In the genomic region with DNA sequence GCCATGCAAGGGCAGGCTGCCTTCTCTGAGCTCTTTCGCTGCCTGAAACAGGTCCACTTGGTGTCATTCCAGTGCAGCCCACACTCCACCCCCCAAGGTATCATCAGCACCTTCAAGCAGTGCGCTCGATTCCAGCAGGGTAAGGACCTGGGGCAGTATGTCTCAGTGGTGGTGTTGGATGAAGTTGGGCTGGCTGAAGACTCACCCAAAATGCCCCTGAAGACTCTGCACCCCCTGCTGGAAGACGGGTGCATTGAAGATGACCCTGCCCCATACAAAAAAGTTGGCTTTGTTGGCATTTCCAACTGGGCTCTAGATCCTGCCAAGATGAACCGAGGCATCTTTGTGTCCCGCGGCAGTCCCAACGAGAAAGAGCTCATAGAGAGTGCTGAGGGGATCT, we compare ENCODE assay signal across 14 mouse cellular contexts. TPM values are rescaled to one million over a fixed set of nuclear protein-coding genes. Genes with fewer than 3 reads are reported as not detected.
DNase-seq lines count a peak whose midpoint lies in the region; ATAC-seq and TF ChIP-seq lines count a peak whose summit lies in the region.
"Had no signal": no experiment of that assay in that cellular context is flagged by ENCODE, and none has a peak within 500 bp of the region (broad histone marks: within the 10 kb centered on the region; RNA-seq: fewer than 3 reads in every experiment).

No protein-coding gene starts in this region.

- H3K36me3 ChIP-seq in CH12.LX (replicated peaks in 1 of 2; ENCODE audit: control insufficient read depth in 1 of 2, insufficient read depth in 1 of 2, low read length in 1 of 2): peaks cover 80 to 92% of the 10 kb centered on the region in 2 experiments
- H3K36me3 ChIP-seq: midbrain, embryonic 15.5 days; neural tube, embryonic 15.5 days had no signal

- in situ Hi-C loops in CH12.LX (cut with MboI; ENCODE audit: low pct_ligation_motif_present, low pct_unique_long_range_greater_than_20kb, low sequenced_read_pairs): loop anchor here (5.0 kb wide), 1 partner anchor 100 kb away; no protein-coding TSS in a partner anchor

- TF ChIP-seq RAD21 in CH12.LX (IDR thresholded peaks at IDR 0.05; ENCODE audit: low read depth, low read length): peak; percentile 46

- DNase-seq in CD4-positive, CD25-positive, alpha-beta regulatory T cell, adult 2 months (ENCODE audit: low read depth, low spot score): peak; percentile 39
- no peak for DNase-seq in layer of hippocampus, adult 2 months (ENCODE audit: low spot score in 2 of 2)
- no peak for DNase-seq in layer of hippocampus, adult 8-10 months (ENCODE audit: low spot score in 2 of 2)
- peak; percentile 27 for DNase-seq in CH12.LX (ENCODE audit: extremely low read depth)
- peak; percentile 35 for DNase-seq in naive thymus-derived CD4-positive, alpha-beta T cell, adult 2 months (ENCODE audit: low read depth)
- DNase-seq in c-Kit-positive CD71-positive TER-119-positive erythroid progenitor cells, embryonic 14.5 days (ENCODE audit: low spot score): no peak
- DNase-seq in layer of hippocampus, adult 11-12 months (ENCODE audit: low spot score): no peak
- DNase-seq: kidney, postnatal 14 days had no signal

- TF ChIP-seq EP300 in CH12.LX (IDR thresholded peaks at IDR 0.05; ENCODE audit: low read length): no peak

- H3K27ac ChIP-seq in layer of hippocampus, adult 2 months: no peak overlapping the region
- H3K27ac ChIP-seq in CH12.LX (ENCODE audit: insufficient read depth, low read depth): no peak overlapping the region
- H3K27ac ChIP-seq: hindbrain, embryonic 14.5 days; midbrain, embryonic 15.5 days; neural tube, embryonic 15.5 days had no signal

- H3K9ac ChIP-seq in CH12.LX (ENCODE audit: insufficient read depth, low read depth): no peak overlapping the region
- H3K9ac ChIP-seq: heart, embryonic 12.5 days; hindbrain, embryonic 14.5 days; midbrain, embryonic 15.5 days; neural tube, embryonic 15.5 days had no signal

- TF ChIP-seq CTCF in layer of hippocampus, adult 2 months (conservative IDR thresholded peaks at IDR 0.05): peak; percentile 48
- peak; percentile 37 to 70; a peak in 3 of 4 replicates for TF ChIP-seq CTCF in CH12.LX (conservative IDR thresholded peaks at IDR 0.05 in 1 of 2, IDR thresholded peaks at IDR 0.05 in 1 of 2; ENCODE audit: low read depth in 2 of 2, low read length in 2 of 2)

- H3K4me2 ChIP-seq in CH12.LX (ENCODE audit: insufficient read depth, low read depth, poor library complexity, severe bottlenecking): no peak overlapping the region
- H3K4me2 ChIP-seq: heart, embryonic 12.5 days; hindbrain, embryonic 14.5 days; midbrain, embryonic 15.5 days; neural tube, embryonic 15.5 days had no signal

- dilution Hi-C loops in CH12.LX (cut with MboI; ENCODE audit: extremely low pct_ligation_motif_present, extremely low pct_unique_long_range_greater_than_20kb, low sequenced_read_pairs): no loop called here

- H3K9me3 ChIP-seq in CH12.LX (replicated peaks; ENCODE audit: low read length): no peaks in the 10 kb centered on the region
- H3K9me3 ChIP-seq: heart, embryonic 12.5 days; midbrain, embryonic 15.5 days; neural tube, embryonic 15.5 days had no signal

- peaks cover 0 to 1% of the 10 kb centered on the region in 2 experiments; a peak in 2 of 4 replicates for H3K4me1 ChIP-seq in CH12.LX (ENCODE audit: control insufficient read depth in 1 of 2, insufficient read depth in 2 of 2)
- H3K4me1 ChIP-seq: heart, embryonic 12.5 days; midbrain, embryonic 15.5 days; neural tube, embryonic 15.5 days had no signal

- H3K79me2 ChIP-seq in CH12.LX (replicated peaks; ENCODE audit: control insufficient read depth, extremely low read depth, insufficient read depth, poor library complexity, severe bottlenecking): no peaks in the 10 kb centered on the region

- no peak for TF ChIP-seq POLR2A in CH12.LX (IDR thresholded peaks at IDR 0.05; ENCODE audit: low read depth, low read length)

- peaks cover 5% of the 10 kb centered on the region for H3K27me3 ChIP-seq in CH12.LX (replicated peaks)
- H3K27me3 ChIP-seq: heart, embryonic 12.5 days; midbrain, embryonic 15.5 days; neural tube, embryonic 15.5 days had no signal

- no peak for ATAC-seq in CD4-positive, CD25-positive, alpha-beta regulatory T cell, adult 4 months
- ATAC-seq: midbrain, embryonic 15.5 days had no signal

- no peak overlapping the region for H3K4me3 ChIP-seq in layer of hippocampus, adult 2 months
- no peak overlapping the region for H3K4me3 ChIP-seq in CH12.LX (replicated peaks in 1 of 3; ENCODE audit: low read depth in 2 of 3, low read length in 2 of 3, poor library complexity in 1 of 3)
- H3K4me3 ChIP-seq: erythroblast, embryonic 14.5 days; heart, embryonic 12.5 days; midbrain, embryonic 15.5 days; neural tube, embryonic 15.5 days had no signal

TF ChIP-seq in CH12.LX, 34 proteins besides CTCF, POLR2A, EP300 and RAD21:
- TF ChIP-seq SMC3 (IDR thresholded peaks at IDR 0.05; ENCODE audit: low read depth, low read length) (peak; percentile 76), TBP (conservative IDR thresholded peaks at IDR 0.05; ENCODE audit: low read depth, low read length) (no peak)

RNA-seq across cellular contexts. Expression of gene Endov, which starts 48.9 kb away (rescaled TPM):
- polyA plus RNA-seq in CD4-positive, CD25-positive, alpha-beta regulatory T cell, adult 4 months (2017; shearing (Covaris generic)): 10 to 100 TPM; 11.2 to 21.9 TPM
- total RNA-seq in layer of hippocampus, adult 2 months (2021): 10 to 100 TPM; 35.8 to 35.9 TPM
- total RNA-seq in layer of hippocampus, adult 8-10 months (2022): 10 to 100 TPM; 28.8 to 39.7 (median 32.2) TPM
- total RNA-seq in CH12.LX (2012; rRNA removed) (13.3 and 18.5 TPM in 2 replicates), CH12.LX (2014; rRNA removed) (13.0 and 13.5 TPM in 2 replicates)
- 12.0 and 13.3 TPM in 2 replicates for polyA plus RNA-seq in CH12.LX (2012; ENCODE audit: insufficient read length, low read depth)

RNA-seq across cellular contexts. Expression of gene Rnf213, which starts 49.3 kb away (rescaled TPM):
- 10 to 100 TPM; 51.8 to 54.0 TPM for polyA plus RNA-seq in CD4-positive, CD25-positive, alpha-beta regulatory T cell, adult 4 months (2017; shearing (Covaris generic))
- total RNA-seq in layer of hippocampus, adult 2 months (2021): 1 to 10 TPM; 3.1 to 4.1 TPM
- 1 to 10 TPM; 3.6 to 8.6 (median 6.1) TPM for total RNA-seq in layer of hippocampus, adult 8-10 months (2022)
- total RNA-seq in CH12.LX (2012; rRNA removed) (12.4 and 23.2 TPM in 2 replicates), CH12.LX (2014; rRNA removed) (3.6 and 4.2 TPM in 2 replicates)
- 8.2 and 11.2 TPM in 2 replicates for polyA plus RNA-seq in CH12.LX (2012; ENCODE audit: insufficient read length, low read depth)

Comparison
In these comparisons a context has a peak if more than half of its experiments do, and no peak if none do; other contexts are left out.
1. DNase-seq: peak in CD4-positive, CD25-positive, alpha-beta regulatory T cell, adult 2 months (single experiment), CH12.LX (single experiment) and naive thymus-derived CD4-positive, alpha-beta T cell, adult 2 months (single experiment); none in layer of hippocampus, adult 2 months (0 of 2), layer of hippocampus, adult 8-10 months (0 of 2), c-Kit-positive CD71-positive TER-119-positive erythroid progenitor cells, embryonic 14.5 days (single experiment) and layer of hippocampus, adult 11-12 months (single experiment).